Mouse (Mus musculus): ENCODE results near the gene Abcc2. TPM values are rescaled to one million over a fixed set of nuclear protein-coding genes. Genes with fewer than 3 reads are reported as not detected.

The Abcc2 gene
- polyA plus RNA-seq, 1 experiment from 2014 or later: not detected

DNA sequence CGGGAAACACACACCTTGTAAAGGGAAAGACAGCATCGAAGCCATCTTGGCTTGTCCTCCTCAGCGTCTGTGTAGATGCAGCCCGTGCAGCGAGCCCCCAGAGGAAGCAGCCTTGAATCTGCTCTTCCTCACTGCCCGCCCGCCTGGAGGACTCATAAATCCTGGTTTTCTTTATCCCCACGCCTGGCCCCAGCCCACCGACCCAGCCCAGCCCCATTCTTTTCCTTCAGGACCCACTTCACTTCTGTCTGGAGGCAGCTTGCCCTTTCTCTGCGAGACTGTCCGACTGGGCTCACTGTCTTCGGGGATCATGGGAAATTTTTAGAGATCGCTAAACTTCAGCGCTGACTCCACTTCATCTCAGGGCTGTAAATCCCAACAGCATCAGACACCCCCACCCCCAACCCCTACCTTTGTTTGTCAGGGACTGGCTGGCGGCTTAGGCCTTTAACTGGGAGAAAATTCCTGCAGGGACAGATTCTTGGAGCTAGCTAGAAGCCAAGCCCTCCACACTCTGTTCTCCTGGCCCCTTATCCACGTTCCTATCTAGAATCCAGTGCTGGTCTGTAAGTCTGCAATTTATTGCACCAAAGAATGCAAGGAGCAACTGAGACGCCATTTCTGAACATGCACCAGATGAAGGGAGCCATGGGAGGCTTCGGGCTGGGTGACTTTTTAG is 101.0 kb downstream of the Abcc2 start:
- no peaks in the 10 kb centered on the region; the same call in 1 of the 2 replicates for H3K9me3 ChIP-seq (ENCODE audit: control insufficient read depth, low read length)
- WGBS: 15% methylated on average over 18 of the region's 18 CpGs
- 0 out of 2 replicates have a peak overlapping the region, but pooled peaks have one; percentile 4 for H3K4me3 ChIP-seq (replicated peaks; ENCODE audit: low read length)
- H3K4me1 ChIP-seq (replicated peaks; ENCODE audit: control insufficient read depth, insufficient read depth, low read length): peaks cover 28% of the 10 kb centered on the region
- ATAC-seq: no peak; the same call in 1 of the 2 replicates
- no peaks in the 10 kb centered on the region for H3K36me3 ChIP-seq (ENCODE audit: control insufficient read depth, insufficient read depth)
- no peak overlapping the region for H3K27ac ChIP-seq (ENCODE audit: low read length)
- no peaks in the 10 kb centered on the region for H3K27me3 ChIP-seq (replicated peaks; ENCODE audit: control insufficient read depth, insufficient read depth, low read length)
- H3K4me2 ChIP-seq (ENCODE audit: low read length): peak overlapping the region; percentile 41
- H3K9ac ChIP-seq (replicated peaks; ENCODE audit: low read depth, low read length): 0 out of 2 replicates have a peak overlapping the region, but pooled peaks have one; percentile 6

DNA sequence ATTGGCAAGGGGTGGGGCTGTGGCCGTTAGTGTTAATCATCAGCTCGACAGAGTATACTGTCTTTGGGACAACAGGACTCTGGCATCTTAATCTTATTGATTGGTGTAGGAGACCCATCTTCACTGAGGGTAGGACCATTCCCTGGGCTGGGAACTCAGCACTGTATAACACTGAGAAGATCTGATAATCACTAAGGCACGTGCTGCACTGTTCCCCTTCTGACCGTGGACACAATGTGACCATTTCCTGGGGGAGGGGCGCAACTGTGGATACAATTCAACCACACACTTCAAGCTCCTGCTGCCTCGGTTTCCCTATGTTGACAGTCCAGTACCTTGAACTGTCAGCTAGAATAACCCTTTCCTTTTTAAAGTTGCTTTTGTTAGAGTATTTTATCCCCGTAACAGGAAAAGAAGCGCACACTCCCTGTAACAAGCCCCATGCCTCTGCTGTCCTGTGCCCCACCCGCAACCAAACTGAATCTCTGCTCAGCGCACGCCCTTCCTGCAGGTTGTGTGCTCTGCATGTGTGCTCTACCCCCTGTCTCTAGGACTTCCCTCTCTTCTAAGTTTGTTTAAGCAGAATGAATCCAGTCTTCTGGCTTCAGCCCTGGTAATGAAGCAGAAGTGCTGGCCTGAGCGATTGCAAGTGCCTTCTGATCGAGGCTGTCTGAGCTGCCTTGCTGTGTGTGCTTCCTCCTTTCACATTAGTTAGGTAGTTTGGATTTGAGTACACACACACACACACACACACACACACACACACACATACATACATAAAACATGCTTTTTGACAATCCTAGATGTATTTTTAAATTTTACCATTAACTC is 102.9 kb downstream of the Abcc2 start:
- WGBS: 76% methylated on average over 13 of the region's 13 CpGs
- no peak overlapping the region for H3K4me2 ChIP-seq (ENCODE audit: low read length)
- no peak for ATAC-seq
- H3K36me3 ChIP-seq (ENCODE audit: control insufficient read depth, insufficient read depth): no peaks in the 10 kb centered on the region
- no peak overlapping the region for H3K9ac ChIP-seq (replicated peaks; ENCODE audit: low read depth, low read length)
- no peak overlapping the region for H3K4me3 ChIP-seq (replicated peaks; ENCODE audit: low read length)
- H3K9me3 ChIP-seq (ENCODE audit: control insufficient read depth, low read length): no peaks in the 10 kb centered on the region; the same call in 1 of the 2 replicates
- no peak overlapping the region for H3K27ac ChIP-seq (ENCODE audit: low read length)
- peaks cover 11% of the 10 kb centered on the region for H3K4me1 ChIP-seq (replicated peaks; ENCODE audit: control insufficient read depth, insufficient read depth, low read length)
- no peaks in the 10 kb centered on the region for H3K27me3 ChIP-seq (replicated peaks; ENCODE audit: control insufficient read depth, insufficient read depth, low read length)

DNA sequence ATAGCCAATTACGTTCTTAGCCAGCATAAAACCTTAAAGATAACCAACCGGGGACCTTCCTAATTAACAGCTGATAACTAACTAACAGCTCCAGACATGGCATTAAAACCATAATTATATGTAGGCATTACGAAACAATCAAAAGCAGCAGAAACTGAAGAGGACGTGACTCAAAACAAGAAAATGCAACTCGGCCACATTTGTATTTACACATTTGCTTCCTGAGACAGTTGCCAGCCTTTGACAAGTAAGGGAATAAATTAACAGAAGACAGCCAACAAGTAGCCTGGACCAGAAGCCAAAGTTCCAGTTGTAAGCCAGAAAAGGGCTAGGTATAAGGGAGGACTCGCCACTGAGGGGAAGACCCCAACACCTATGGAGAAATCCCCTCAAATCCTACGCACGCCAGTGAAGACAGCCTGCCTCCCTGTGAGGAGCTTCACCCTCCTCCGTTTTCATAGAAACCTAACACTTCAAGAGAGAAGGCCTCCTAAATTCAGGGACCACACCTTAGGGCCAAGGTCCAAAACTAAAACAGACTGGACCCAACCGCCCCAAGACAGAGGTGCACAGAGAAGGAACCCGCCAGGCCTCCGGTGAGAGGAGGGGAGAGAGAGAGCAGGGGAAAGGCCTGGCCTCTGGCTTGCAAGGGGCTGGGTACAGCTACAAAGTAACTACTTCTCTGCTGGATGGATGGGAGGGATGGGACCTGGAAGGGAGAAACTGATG is 104.5 kb downstream of the Abcc2 start:
- Histone ChIP-seq H3K4me2 (ENCODE audit: low read length) (no peak overlapping the region), H3K4me1 (replicated peaks; ENCODE audit: control insufficient read depth, insufficient read depth, low read length) (peaks cover 8% of the 10 kb centered on the region), H3K27me3 (replicated peaks; ENCODE audit: control insufficient read depth, insufficient read depth, low read length) (no peaks in the 10 kb centered on the region), H3K27ac (ENCODE audit: low read length) (no peak overlapping the region), H3K9ac (replicated peaks; ENCODE audit: low read depth, low read length) (no peak overlapping the region), H3K4me3 (replicated peaks; ENCODE audit: low read length) (no peak overlapping the region), H3K36me3 (ENCODE audit: control insufficient read depth, insufficient read depth) (no peaks in the 10 kb centered on the region), H3K9me3 (ENCODE audit: control insufficient read depth, low read length) (no peaks in the 10 kb centered on the region; the same call in 1 of the 2 replicates)
- no peak for ATAC-seq
- 82% methylated on average over 12 of the region's 12 CpGs for WGBS

DNA sequence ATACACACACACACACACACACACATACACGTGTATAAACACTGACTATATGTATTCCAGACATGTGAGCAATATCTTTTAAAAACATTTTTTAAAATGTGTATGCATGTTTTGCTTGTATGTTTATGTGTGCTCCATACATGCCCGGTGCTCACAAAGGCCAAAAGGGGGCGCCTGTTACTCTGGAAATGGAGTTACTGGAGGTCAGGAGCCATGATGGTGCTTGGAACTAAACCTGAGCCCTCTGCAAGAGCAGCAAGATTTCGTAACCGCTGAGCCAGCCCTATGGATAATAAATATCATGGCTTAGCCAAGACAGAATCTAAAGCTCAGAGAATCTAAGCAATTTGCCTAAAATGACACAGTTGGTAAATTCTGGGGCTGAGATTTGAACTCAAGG is 105.2 kb downstream of the Abcc2 start:
- H3K36me3 ChIP-seq (ENCODE audit: control insufficient read depth, insufficient read depth): no peaks in the 10 kb centered on the region
- H3K4me3 ChIP-seq (replicated peaks; ENCODE audit: low read length): no peak overlapping the region

DNA sequence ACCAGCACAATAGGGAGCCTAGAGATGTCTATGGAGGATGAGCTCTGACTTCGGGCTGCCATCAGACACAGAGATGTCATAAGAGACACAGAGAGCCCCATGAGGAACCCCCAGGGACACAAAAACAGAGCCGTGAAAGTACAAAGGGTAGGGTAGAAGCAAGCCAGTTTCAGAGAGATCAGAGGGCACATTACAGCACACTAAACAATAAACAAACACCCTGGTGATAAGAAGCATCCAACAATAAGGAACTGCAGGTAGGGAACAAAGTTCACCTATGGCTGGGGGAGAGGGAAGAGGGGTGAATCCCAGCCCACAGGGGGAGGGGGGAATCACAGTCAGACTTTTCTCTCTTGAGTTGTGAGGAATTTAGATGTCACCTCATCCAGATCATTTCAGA is 105.7 kb downstream of the Abcc2 start:
- Histone ChIP-seq H3K4me2 (ENCODE audit: low read length) (no peak overlapping the region), H3K9me3 (ENCODE audit: control insufficient read depth, low read length) (no peaks in the 10 kb centered on the region), H3K4me1 (replicated peaks; ENCODE audit: control insufficient read depth, insufficient read depth, low read length) (peaks cover 7% of the 10 kb centered on the region), H3K9ac (replicated peaks; ENCODE audit: low read depth, low read length) (no peak overlapping the region), H3K27me3 (replicated peaks; ENCODE audit: control insufficient read depth, insufficient read depth, low read length) (no peaks in the 10 kb centered on the region), H3K36me3 (ENCODE audit: control insufficient read depth, insufficient read depth) (no peaks in the 10 kb centered on the region), H3K27ac (ENCODE audit: low read length) (no peak overlapping the region), H3K4me3 (replicated peaks; ENCODE audit: low read length) (no peak overlapping the region)
- WGBS: 72% methylated on average over 2 of the region's 2 CpGs
- ATAC-seq: no peak

More for the DNA sequence above, 105.2 kb downstream of the Abcc2 start:
- Histone ChIP-seq H3K27ac (ENCODE audit: low read length) (no peak overlapping the region), H3K9ac (replicated peaks; ENCODE audit: low read depth, low read length) (no peak overlapping the region), H3K4me1 (replicated peaks; ENCODE audit: control insufficient read depth, insufficient read depth, low read length) (peaks cover 8% of the 10 kb centered on the region), H3K9me3 (ENCODE audit: control insufficient read depth, low read length) (no peaks in the 10 kb centered on the region), H3K4me2 (ENCODE audit: low read length) (no peak overlapping the region), H3K27me3 (replicated peaks; ENCODE audit: control insufficient read depth, insufficient read depth, low read length) (no peaks in the 10 kb centered on the region)
- ATAC-seq: no peak
- 84% methylated on average over 5 of the region's 5 CpGs for WGBS

Other genes with a start within 250 kb of the Abcc2 start
- gene Nkx2-3, start 169.9 kb upstream of the Abcc2 start, polyA plus RNA-seq (2015; fragmentation: Nextera tagmentation; extraction: Ambion mirVana): 2.2 and 2.7 TPM in 2 replicates
- 15.6 and 16.4 TPM in 2 replicates for gene Slc25a28, start 107.3 kb upstream of the Abcc2 start, polyA plus RNA-seq (2015; fragmentation: Nextera tagmentation; extraction: Ambion mirVana)
- gene Entpd7, start 92.5 kb upstream of the Abcc2 start, polyA plus RNA-seq (2015; fragmentation: Nextera tagmentation; extraction: Ambion mirVana): 8.9 and 9.6 TPM in 2 replicates
- 6.5 and 7.8 TPM in 2 replicates for gene Cutc, start 29.2 kb upstream of the Abcc2 start, polyA plus RNA-seq (2015; fragmentation: Nextera tagmentation; extraction: Ambion mirVana)
- gene Cox15, start 29.2 kb upstream of the Abcc2 start, polyA plus RNA-seq (2015; fragmentation: Nextera tagmentation; extraction: Ambion mirVana): 10.4 and 11.8 TPM in 2 replicates
- gene Dnmbp, start 158.0 kb downstream of the Abcc2 start, polyA plus RNA-seq (2015; fragmentation: Nextera tagmentation; extraction: Ambion mirVana): 7.3 and 8.3 TPM in 2 replicates
- gene Cpn1, start 204.4 kb downstream of the Abcc2 start, polyA plus RNA-seq (2015; fragmentation: Nextera tagmentation; extraction: Ambion mirVana): 0.21 and 0.39 TPM in 2 replicates
- gene Cyp2c23, start 247.0 kb downstream of the Abcc2 start, polyA plus RNA-seq (2015; fragmentation: Nextera tagmentation; extraction: Ambion mirVana): not detected in 2 replicates